Mouse (Mus musculus) heart, postnatal 25 days (tissue): ENCODE results near the gene Pheta2. TPM values are rescaled to one million over a fixed set of nuclear protein-coding genes. Genes with fewer than 3 reads are reported as not detected.
"Not testable (repeated sequence)": the region's sequence is repeated elsewhere in the genome, so short reads cannot be mapped to it uniquely, and the experiment has no call there.

Source experiments
- DNase-seq: peaks from one replicate; pipeline ENCODE4 v3.0.0; 2022; ENCODE audit warnings: low spot score
- intact Hi-C: fragments of 180-260 bp; cut with DNase I; formaldehyde crosslinking; loops from one replicate; pipeline ENCODE4 v1.15.1; 2025
- total RNA-seq, 2 experiments: library from RNA; stranded (reverse); gene quantifications; 2 replicates each; pipeline ENCODE4 v1.2.3; 2021

The Pheta2 gene
- total RNA-seq, 2 experiments from 2014 or later = 0.70 to 1.4 TPM

DNA sequence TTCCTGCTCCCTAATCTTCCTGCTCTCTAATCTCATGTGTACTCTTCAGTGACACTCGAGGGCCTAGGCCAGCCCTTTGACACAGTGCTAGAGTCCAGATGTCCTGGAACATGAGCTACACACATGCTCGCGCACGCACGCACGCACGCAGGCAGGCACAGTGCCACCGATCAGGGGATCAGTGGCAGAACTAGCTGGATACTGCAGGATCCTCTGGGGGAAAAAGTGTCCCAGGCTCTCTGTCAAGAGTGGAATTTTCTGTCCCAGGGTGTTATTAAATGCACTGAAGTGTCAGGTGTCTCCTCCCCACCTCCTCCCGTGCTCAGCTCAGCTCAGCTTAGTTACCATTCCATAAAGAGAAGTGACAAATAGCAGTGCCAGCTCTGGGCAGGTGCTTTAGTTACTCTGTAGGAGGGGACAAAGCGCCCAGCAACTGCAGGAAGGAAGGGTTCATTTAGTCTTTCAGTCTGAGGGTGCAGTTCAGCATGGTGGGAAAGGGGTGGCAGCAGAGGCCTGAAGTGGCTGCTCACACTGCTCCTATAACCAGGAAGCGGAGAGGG is 22.8 kb downstream of the Pheta2 start:
- intact Hi-C loops = no loop called here
- DNase-seq = no peak

DNA sequence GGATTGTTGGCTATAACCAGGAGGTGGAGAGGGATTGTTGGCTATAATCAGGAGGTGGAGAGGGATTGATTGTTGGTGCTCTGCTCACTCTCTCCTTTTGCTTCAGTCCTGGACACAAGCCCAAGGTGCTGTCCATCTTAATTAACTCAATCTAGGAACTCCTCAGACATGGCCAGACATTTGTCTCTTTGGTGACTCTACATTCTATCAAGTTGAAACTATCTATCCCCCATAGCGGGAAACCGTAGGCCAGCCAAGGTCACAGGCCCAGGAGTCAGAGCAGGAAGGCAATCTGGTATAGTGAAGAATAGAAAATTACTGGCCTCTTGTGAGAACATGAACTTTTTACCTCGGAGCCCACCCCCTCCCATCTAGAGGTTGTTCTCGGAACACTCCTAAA is 23.5 kb downstream of the Pheta2 start:
- intact Hi-C loops = no loop called here
- DNase-seq = no peak

DNA sequence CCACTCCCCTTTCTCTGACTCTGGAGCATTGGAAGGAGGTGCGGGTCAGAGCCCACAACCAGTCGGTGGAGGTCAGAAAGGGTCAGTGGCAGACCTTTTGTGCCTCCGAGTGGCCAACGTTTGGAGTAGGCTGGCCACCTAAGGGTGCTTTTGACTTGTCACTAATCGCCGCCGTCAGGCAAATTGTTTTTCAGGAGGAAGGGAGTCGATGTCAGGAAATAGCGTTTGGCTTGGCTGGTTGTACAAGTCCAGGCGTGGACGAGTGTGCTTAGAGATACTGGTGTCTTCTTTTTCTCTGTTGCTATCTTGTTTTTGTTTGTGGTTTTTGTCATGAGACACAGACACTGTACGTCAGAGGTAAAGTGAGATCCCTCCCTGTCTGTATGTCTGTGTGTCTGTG is 25.1 kb downstream of the Pheta2 start:
- intact Hi-C loops = not testable (repeated sequence)

DNA sequence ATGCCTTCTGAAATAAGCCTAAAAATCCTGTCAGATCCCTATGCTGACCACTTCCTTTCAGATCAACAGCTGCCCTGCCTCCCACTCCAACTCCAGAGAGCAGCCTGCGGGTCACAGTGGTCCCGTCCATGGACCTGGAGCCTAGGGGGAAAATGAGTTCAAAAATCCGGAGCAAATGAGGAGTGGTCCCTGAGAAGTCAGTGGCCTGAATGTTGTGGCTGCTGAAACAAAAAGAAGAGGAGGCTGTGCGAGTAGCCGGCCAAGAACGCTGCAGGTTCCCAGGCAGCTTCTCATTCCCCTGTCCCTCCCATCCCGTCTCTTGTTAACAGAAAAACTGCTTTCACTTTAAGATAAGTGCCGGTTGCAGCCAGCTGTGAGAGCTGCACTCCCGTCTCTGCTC is 25.8 kb downstream of the Pheta2 start:
- intact Hi-C loops, DNase-seq: not testable (repeated sequence)

More for the DNA sequence above, 25.1 kb downstream of the Pheta2 start:
- not testable (repeated sequence) for DNase-seq

DNA sequence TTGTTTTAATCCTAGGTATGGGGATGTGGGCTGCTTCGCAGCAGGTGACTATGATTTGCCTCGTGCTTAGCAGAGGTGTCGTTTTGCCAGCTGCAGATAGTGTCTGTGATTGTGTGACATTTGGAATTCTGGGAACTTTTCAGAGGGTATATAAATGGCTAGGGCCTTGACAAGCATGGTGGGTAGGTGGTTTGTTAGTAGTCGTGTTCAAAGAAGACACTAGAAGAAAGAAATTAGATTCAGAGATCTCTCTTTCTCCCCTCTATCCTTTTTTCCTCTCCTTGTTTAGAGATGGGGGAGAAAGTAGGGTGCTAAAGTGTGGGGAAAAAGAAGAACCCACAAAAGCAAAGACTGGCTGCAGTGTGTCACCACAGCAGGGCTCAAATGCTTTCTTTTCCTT is 29.4 kb downstream of the Pheta2 start:
- intact Hi-C loops = no loop called here
- DNase-seq = no peak

DNA sequence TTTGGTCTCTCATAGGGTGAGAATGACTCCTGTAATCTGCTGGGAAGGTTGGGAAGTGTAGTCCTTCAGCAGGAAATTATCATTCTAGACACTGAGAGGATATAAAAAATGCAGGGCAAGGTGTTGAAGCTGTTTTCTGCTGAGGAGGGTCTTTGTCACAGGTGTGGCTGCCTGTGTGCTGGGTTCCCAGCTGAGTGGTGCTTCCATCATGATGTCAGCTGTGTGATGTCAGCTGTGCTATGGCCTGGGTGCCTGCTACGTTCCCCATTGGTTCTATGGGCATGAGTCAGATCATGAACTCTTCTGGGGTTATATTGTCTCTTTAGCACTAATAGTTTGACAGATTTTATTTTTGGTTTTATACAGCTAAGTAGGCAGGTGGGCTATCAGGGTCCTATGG is 30.1 kb downstream of the Pheta2 start:
- no peak for DNase-seq
- intact Hi-C loops = no loop called here

DNA sequence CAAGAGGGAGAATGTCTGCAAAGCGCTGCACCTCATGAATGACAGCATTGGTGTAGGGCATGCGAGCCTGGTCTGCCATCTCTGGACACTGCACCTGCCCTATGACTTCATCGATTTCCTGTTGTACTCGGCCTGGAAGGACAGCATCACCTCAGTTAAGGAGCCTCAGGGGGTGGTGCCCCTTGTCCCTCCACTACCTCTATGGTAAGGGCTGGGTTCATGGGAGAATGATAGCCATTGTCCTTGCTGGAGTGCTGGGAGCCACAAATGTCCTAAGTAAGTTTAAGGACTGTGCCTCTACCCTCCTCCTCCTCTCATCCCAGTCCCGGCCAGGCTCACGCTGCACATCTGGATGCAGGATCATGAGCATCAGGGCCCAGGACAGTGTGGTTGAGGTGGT is 33.7 kb downstream of the Pheta2 start:
- no peak for DNase-seq
- intact Hi-C loops = no loop called here

DNA sequence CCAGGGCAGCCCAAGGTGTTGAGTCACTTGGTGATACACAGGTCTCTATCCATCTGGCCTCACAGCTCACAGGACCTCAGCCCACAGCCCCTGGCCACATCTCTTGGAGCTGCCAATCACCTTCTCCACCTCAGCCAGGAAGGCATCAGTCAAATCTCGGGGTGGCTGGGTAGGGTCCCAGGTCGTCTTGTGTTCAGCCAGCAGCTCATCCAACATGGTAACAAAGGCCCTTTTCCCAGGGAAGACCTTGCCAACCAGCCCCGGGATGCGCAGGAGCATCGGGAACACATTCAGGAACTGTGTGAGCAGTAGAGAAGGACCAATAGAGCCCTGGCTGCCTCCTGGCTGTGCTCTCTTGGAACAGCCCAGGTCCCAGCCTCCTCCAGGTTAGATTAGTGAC is 34.2 kb downstream of the Pheta2 start:
- no peak for DNase-seq
- intact Hi-C loops = no loop called here

DNA sequence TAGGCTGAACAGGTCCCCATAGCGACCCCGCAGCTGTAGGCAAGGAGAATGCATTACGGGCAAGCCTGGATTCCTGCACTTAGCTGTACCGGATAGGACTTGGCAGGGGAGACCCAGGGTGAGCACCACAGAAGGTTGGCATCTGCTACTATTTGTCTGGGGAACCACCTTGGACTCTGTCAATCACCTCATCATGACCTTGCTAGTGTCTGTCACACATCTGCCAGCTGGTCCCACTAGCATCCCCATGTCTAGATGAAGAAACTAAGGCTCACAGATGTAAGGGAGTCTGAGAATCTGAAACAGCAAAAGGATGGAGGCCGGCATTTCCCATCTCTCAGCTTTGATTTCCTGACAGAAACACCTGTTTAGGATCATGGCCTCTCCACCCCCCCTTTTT is 35.7 kb downstream of the Pheta2 start:
- no peak for DNase-seq
- intact Hi-C loops = no loop called here

DNA sequence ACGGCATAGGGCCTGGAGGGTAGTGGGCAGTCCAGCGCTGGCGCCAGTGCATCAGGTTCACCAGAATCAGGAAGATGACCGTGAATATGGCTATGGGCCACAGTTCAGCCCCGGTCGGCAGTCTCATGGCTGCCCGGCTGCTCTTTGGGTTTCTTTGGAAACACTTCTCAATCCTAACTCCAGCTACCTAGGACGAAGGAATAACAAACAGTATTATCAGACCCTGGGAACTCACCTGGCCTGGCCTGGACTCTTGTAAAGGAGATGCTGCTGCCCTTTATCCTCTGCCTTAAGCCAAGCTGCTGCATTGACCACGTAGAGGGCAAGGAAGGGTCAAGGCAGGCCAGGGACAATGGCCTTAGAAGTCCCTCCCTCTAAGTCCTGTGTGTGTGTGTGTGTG is 37.1 kb downstream of the Pheta2 start:
- DNase-seq = no peak
- intact Hi-C loops = no loop called here

DNA sequence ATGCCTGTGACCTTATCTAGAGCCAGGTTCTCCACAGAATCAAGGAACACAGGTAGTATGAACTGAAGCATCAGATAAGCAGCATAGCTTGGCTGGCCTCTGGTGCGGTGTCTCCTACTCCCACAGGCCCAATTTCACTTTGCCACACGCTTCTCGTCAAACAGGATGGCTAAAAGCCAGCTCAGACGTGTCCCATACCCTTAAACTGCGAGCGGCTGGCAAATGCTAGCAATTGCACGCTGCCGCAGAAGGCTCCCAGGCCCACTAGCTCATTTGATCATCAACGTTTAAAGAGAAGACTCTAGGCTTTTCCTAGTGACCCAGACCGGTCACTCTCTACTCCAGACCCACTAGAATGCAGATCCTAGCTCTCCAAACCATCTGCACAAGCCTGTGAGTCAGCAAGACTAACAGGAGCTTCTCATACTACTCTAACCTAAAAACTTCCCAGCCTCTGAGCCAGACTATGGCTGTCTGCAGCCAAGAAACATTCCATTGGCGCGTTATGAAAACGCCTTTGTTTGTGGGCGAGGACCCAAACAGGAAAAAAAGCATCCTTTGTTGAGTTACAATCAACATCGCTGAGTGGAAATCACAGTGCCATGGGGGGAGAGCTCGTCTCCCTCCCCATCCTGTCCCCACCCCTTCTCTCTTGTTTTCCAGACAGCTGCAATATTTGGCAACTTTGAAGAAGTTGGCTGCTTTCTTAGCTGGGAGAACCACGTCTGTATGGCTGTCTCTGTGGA is 37.8 kb downstream of the Pheta2 start:
- DNase-seq = peak; percentile 77
- intact Hi-C loops = no loop called here

DNA sequence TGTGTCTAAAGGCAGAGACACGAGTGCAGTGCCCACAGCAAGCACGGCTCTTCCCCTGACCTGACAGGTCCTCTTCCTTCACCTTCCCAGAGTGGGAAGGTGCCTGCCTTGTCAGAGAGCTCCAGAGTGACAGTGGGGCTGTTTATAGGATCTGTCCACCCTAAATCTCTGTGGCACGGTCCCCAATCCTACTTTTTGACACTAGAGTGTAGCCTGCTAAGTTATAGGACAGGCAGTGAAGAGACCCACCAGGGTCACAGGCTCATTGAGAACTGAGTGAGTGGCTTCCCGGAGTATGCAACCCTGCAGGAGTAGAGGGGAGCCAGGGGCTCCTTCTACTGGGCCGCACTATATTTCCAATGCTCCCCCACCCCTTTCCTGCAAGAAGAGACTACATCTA is 39.0 kb downstream of the Pheta2 start:
- no peak for DNase-seq
- intact Hi-C loops = no loop called here

DNA sequence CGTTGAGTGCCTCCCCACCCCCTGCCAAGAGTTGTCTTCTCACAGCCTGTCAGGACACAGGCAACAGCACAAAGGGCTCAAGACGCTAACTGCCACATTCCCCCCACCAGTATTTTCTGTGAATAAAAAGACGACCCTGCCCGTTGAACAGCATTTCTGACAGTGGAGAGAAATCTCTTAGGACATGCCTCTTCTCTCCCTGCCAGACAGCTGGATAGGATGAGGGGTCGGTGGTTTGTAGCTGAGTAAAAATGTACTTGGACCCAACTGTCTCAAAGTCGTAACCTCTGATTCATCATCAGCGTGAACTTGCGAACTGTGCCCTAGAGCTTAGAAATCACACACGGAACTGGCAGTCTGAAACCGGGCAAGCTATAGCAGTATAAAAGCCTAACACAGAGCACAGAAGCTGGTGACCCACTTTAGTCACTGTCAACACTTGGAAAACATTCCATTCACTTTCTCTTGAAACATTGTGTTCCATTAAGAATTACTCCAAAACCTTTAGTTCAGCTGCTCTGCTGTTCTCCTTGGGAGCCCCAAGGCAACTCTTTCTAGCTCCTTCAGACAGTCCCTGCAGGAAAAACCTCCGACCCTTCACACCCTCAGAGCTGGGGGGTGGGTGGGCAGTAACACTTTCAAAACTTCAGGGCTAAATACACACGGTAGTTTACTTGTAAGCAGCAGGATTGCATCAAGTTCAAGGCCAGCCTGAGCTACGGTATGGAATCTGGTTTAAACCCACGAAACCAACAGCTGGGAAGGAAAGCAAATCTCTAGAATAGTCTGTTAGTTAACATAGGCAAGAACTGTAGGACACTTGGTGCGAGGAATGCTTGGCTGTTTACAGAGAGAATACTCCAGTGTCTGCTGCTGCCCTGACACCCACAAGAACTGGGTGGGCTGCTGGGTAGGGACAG is 39.8 kb downstream of the Pheta2 start:
- no peak for DNase-seq
- intact Hi-C loops = no loop called here

DNA sequence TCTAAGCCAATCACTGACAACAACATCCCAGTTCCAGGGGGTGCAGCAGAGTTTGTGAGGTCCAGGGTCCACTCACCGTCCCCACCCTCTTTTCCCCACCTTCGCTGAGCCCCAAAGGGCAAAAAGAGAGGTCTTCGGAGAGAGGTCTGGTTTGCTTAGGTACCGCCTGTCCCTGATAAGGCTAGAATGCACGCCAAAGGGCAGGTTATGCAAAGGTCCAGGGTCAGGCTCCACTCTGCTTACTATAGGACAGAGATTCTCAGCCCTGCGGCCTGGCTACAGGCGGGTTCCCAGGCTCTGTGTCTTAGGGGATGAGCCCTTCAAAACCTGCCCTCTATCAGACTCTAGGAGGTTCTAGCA is 40.7 kb downstream of the Pheta2 start:
- no peak for DNase-seq
- intact Hi-C loops = no loop called here

DNA sequence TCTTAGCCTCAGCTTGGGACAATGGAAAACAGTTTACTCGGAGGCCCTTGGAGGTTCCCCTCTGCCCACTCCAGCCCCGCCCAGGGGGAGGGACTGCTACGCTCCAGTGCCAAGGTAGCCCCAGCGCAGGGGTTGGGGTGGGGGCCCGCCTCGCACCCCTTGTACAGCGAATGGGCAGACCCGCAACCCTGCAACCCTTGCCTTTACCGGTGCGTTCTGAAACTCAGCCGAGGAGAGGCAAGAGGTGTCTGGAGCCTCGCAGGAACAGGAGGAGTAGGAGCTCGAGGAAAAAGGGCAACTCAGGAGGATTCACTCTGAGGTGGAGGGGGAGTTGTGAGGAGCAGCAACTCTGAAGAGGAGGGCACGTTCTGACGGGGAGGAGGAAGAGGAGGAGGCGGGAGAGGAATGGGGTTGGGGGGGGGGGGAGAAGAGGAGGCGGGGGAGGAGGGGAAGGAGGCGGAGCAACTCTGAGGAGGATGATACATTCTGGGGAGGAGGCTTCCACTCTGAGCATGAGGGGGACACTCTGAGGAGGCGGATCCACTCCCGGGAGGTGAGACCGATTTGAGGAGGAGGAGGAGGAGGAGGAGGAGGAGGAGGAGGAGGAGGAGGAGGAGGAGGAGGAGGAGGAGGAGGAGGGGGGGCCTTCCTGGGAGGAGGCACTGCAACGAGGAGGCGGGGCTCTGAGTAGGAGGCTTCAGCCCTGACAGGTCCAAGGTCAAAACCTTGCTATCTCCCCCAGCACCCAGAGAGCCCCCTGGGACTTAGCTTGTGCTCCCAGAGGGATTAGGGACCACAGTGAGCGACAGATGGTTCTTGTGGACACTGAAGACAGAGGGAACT is 41.4 kb downstream of the Pheta2 start, which contains the start of gene Cyp2d22:
TSS of gene Cyp2d22 (minus strand) at position 390 of the 843 bp plus-strand sequence.
- intact Hi-C loops = loop anchor here (1.0 to 5.0 kb wide), 2 partner anchors 26 to 43 kb away; partner anchors contain the start of genes Naga, Ndufa6, Pheta2 and Smdt1
- peak; percentile 62 for DNase-seq

DNA sequence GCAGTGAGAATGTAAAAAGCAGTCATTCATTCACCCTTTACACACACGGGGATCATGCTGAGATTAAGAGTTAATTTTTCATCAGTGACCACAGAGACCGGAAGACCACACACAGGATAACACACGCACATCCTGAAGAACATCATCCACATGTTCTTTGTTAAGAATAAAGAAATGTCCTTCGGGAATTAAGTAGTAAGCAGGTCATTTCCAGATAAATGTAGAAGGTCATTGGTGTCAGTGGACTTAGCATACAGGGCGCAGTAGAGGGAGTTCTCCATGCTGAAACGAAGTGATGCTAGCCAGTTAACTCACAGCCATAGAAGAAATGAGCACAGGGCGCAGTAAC is 41.9 kb downstream of the Pheta2 start:
- DNase-seq = no peak
- intact Hi-C loops = loop anchor here (1.0 to 5.0 kb wide), 2 partner anchors 26 to 43 kb away; partner anchors contain the start of genes Naga, Ndufa6, Pheta2 and Smdt1

DNA sequence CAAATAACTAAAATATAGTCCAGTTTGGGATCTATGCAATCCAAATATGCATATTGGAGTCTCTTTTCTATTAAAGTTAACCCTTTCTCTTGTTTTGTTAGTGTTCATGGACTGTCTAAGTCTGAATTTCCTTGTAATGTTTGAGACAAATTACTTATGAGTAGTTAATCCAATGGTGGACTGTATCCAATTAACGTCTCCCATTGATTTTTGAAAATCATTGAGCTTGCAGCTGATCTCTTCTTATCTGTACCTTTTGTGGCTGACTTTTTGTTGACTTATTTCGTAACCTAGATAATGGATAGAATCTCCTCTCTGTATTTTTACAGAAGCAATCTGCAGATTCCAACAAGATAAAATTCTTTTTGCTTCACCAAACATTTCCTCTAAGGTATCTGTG is 43.7 kb downstream of the Pheta2 start:
- intact Hi-C loops = loop anchor here (5.0 kb wide), 1 partner anchor 45 kb away; the partner anchor contains the start of genes Naga, Pheta2 and Smdt1
- no peak for DNase-seq

DNA sequence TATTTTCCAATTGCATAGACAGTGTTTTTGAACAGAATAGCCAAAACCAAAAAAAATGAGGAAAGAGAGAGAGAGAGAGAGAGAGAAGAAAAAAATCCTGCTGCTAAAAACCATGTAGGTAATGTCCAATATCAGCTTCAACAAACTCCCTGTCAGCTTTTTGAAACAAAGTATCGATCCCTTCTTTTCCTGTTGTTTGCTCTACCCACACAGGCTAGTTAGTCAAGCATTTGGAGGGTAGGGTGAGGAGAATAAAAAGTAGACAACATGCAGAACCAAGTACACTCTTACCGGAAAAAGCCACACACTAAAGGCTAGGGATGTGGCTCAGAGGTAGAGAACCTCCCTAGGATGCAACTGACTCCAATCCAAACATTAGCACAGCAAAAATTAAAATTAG is 47.0 kb downstream of the Pheta2 start:
- intact Hi-C loops = loop anchor here (2.0 kb wide), 1 partner anchor 31 kb away; no protein-coding TSS in a partner anchor
- DNase-seq = no peak

DNA sequence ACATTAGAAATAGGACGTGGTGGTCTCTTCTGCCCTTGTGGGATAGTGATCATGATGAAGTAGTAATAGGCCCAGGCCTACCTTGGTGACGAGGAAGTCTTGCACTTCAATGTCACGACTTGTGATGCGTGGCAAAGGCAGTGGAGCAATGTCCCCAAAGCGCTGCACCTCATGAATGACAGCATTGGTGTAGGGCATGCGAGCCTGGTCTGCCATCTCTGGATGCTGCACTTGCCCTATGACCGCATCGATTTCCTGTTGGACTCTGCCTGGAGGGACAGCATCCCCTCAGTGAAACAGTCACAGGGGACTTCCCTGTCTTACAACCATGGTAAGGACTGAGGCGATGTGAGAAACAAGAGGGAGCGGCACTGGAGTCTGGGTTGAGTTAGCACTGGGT is 51.2 kb downstream of the Pheta2 start:
- intact Hi-C loops, DNase-seq: not testable (repeated sequence)

DNA sequence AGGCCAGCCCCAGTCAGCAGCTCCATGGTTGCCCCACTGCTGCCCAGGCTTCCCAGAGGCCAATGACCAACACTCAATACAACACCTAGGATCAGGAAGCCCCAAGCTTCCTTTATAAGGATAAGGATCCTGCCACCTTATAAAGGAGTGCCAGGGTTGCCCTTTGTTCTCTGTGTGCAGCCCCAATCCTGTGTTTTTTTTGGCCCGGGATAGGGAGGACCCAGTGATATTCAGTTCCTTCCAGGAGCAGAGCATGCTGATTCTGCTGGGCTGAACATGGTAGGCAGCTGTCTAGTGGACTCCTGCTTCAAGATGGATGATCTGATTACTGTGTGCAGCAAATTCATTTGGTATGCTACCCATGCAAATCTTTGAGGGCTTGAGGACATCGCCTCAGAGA is 55.2 kb downstream of the Pheta2 start, which contains the start of gene Cyp2d11:
TSS of gene Cyp2d11 (minus strand) at position 101 of the 400 bp plus-strand sequence.
- intact Hi-C loops, DNase-seq: not testable (repeated sequence)
